Mouse (Mus musculus): ENCODE data around the gene Dntt. TPM values are rescaled to one million over a fixed set of nuclear protein-coding genes. Genes with fewer than 3 reads are reported as not detected.

Dntt gene
- polyA plus RNA-seq, 1 experiment from 2014 or later, result not detected

DNA sequence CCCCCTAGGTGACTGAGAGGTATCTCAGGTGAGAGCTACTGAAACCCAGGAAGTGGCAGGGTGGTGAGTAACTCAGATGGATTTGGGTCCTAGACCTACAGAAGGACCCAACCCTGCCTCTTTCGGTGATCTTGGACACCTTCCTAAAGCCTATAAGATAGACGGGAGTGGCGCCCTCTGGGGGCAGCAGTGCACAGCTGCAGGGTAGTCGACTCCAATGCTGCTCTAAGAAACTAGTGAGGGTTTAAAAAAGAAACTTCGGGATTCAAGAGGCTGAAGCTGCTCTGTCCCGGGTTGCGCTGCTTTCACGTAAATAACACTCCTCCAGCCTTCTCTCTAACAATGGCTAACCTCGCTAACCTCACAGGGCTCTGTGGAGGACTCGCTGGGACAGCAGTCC, 24.5 kb downstream of the Dntt start:
- Histone ChIP-seq H3K4me3 (ENCODE audit: low read depth, low read length) (no peak overlapping the region), H3K27ac (replicated peaks; ENCODE audit: low read depth, low read length) (no peak overlapping the region), H3K27me3 (replicated peaks; ENCODE audit: control insufficient read depth, insufficient read depth, low read length) (no peaks in the 10 kb centered on the region), H3K4me2 (ENCODE audit: low read depth, low read length) (no peak overlapping the region), H3K36me3 (ENCODE audit: control insufficient read depth, insufficient read depth, low read length) (no peaks in the 10 kb centered on the region), H3K9me3 (ENCODE audit: control insufficient read depth, low read length) (no peaks in the 10 kb centered on the region), H3K9ac (ENCODE audit: low read depth, low read length) (no peak overlapping the region), H3K4me1 (ENCODE audit: control insufficient read depth, insufficient read depth, low read length) (no peaks in the 10 kb centered on the region)
- ATAC-seq (ENCODE audit: low read depth) (no peak), DNase-seq (ENCODE audit: low spot score) (peak; percentile 7)
- WGBS, result 29% methylated on average over 10 of the region's 10 CpGs

DNA sequence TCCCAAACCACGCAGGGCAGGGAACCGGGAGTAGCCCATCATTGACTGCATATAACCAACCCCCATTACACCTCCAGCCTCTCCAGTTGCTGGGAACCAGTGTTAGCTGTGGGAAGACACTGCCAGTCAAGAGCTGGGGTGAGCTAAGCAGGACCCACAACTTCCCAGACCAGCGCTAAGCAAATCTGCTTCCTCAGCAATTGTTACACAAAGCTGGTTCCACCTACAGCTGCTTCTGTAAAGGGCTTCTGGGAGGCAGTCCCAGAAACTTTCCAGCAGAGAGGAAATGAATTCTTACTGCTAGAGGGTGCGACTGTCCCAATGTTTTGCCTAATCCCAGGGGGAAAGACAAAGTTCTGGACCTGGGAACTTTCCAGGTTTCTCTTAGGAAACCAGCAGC, 25.6 kb downstream of the Dntt start:
- DNase-seq (ENCODE audit: low spot score), result no peak
- H3K4me1 ChIP-seq (ENCODE audit: control insufficient read depth, insufficient read depth, low read length), result no peaks in the 10 kb centered on the region
- no peak for ATAC-seq (ENCODE audit: low read depth)
- no peak overlapping the region for H3K4me3 ChIP-seq (ENCODE audit: low read depth, low read length)
- H3K9me3 ChIP-seq (ENCODE audit: control insufficient read depth, low read length), result no peaks in the 10 kb centered on the region
- 55% methylated on average over 4 of the region's 4 CpGs for WGBS
- no peaks in the 10 kb centered on the region for H3K27me3 ChIP-seq (replicated peaks; ENCODE audit: control insufficient read depth, insufficient read depth, low read length)
- H3K27ac ChIP-seq (replicated peaks; ENCODE audit: low read depth, low read length), result no peak overlapping the region
- H3K36me3 ChIP-seq (ENCODE audit: control insufficient read depth, insufficient read depth, low read length), result no peaks in the 10 kb centered on the region
- no peak overlapping the region for H3K9ac ChIP-seq (ENCODE audit: low read depth, low read length)
- H3K4me2 ChIP-seq (ENCODE audit: low read depth, low read length), result no peak overlapping the region

DNA sequence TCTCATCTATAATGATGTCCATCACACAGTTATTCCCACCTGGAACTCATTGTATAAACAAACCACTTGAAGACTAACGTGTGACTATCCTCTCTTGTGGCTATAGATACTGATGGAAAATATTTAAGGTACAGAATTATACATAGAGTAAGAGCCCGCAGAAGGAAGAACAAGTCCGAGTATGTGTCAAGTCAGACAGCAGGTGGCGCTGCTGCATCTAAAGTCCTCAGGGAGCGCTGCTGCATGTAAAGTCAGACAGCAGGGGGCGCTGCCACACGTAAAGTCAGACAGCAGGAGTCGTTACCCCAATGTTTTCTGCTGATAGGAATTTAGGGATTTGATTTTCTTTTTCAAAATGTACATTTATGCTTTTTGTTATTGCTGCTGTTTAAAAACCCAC, 42.4 kb downstream of the Dntt start:
- H3K36me3 ChIP-seq (ENCODE audit: control insufficient read depth, insufficient read depth, low read length), result no peaks in the 10 kb centered on the region
- H3K4me1 ChIP-seq (ENCODE audit: control insufficient read depth, insufficient read depth, low read length), result no peaks in the 10 kb centered on the region
- 5% methylated on average over 8 of the region's 8 CpGs for WGBS
- H3K9me3 ChIP-seq (ENCODE audit: control insufficient read depth, low read length), result no peaks in the 10 kb centered on the region
- H3K4me2 ChIP-seq (ENCODE audit: low read depth, low read length), result no peak overlapping the region
- DNase-seq (ENCODE audit: low spot score) (peak; percentile 93), ATAC-seq (ENCODE audit: low read depth) (no peak)
- H3K27ac ChIP-seq (replicated peaks; ENCODE audit: low read depth, low read length), result no peak overlapping the region
- H3K9ac ChIP-seq (ENCODE audit: low read depth, low read length), result no peak overlapping the region
- H3K27me3 ChIP-seq (replicated peaks; ENCODE audit: control insufficient read depth, insufficient read depth, low read length), result no peaks in the 10 kb centered on the region; the same call in 1 of the 2 replicates
- no peak overlapping the region for H3K4me3 ChIP-seq (ENCODE audit: low read depth, low read length)

DNA sequence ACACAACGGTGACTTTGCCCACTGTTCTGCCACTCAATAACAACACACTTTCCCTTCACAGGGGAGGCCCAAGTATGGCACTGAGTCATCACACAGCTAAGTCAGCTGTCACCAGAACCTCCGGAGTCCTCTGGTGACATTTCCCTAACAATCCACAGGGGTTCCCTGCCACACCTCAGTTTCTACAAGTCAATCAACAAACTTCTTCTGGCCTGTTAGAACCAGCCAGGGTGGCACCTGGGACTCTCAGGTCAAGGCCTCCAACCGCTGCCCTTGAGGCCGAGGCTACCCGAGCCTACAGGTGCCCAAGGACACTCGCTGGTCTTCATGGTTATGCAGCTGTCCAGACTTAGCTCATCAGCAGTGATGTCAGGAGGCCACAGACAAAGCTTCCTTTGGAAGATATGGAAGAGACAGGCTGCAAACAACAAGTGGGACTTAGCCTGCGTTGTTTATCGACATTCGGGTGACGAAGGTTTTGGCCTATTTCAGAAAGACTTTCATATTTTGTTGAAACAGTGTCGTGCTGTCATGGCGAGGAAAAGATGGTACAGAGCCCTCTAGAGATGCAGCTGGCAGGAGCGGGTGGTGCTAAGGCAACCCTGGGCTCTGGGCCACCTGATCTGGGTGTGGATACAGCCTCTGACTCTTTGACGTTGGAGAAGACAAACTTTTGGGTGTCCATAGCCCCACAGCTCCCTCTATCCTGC, 44.8 kb downstream of the Dntt start:
- Histone ChIP-seq H3K4me2 (ENCODE audit: low read depth, low read length) (no peak overlapping the region), H3K4me3 (ENCODE audit: low read depth, low read length) (no peak overlapping the region), H3K36me3 (ENCODE audit: control insufficient read depth, insufficient read depth, low read length) (no peaks in the 10 kb centered on the region), H3K9me3 (ENCODE audit: control insufficient read depth, low read length) (no peaks in the 10 kb centered on the region), H3K27ac (replicated peaks; ENCODE audit: low read depth, low read length) (no peak overlapping the region), H3K4me1 (ENCODE audit: control insufficient read depth, insufficient read depth, low read length) (no peaks in the 10 kb centered on the region), H3K9ac (ENCODE audit: low read depth, low read length) (no peak overlapping the region), H3K27me3 (replicated peaks; ENCODE audit: control insufficient read depth, insufficient read depth, low read length) (no peaks in the 10 kb centered on the region)
- WGBS, result 85% methylated on average over 14 of the region's 14 CpGs
- DNase-seq (ENCODE audit: low spot score) (no peak), ATAC-seq (ENCODE audit: low read depth) (no peak)

DNA sequence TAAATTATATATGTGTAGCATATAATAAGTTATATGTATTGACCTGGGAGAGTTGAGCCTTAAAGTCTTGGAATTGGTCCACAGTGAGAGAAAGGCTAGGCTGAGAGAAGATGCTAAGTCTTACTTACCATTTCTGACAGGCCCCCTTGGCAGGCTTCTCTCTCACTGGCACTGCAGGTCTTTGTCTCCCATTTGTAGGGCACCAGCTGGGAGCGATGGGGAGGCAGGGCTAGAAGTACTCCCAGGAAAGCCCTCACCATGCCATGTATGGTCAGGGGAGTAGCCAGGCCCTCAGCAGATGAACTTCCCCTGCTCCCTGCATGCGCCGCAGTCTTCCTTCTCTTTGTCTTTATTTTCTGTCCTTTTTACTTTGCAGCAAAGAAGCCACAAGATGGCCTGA, 47.8 kb downstream of the Dntt start, which contains the start of gene Opalin:
Gene Opalin (minus strand): TSS at position 208 of the 400 bp plus-strand sequence.
- Histone ChIP-seq H3K27ac (replicated peaks; ENCODE audit: low read depth, low read length) (no peak within 1 kb of the TSS), H3K27me3 (replicated peaks; ENCODE audit: control insufficient read depth, insufficient read depth, low read length) (no peaks in the 10 kb centered on the region), H3K4me2 (ENCODE audit: low read depth, low read length) (no peak within 1 kb of the TSS), H3K9me3 (ENCODE audit: control insufficient read depth, low read length) (no peaks in the 10 kb centered on the region), H3K4me3 (ENCODE audit: low read depth, low read length) (no peak within 1 kb of the TSS), H3K9ac (ENCODE audit: low read depth, low read length) (no peak within 1 kb of the TSS), H3K36me3 (ENCODE audit: control insufficient read depth, insufficient read depth, low read length) (no peaks in the 10 kb centered on the region), H3K4me1 (ENCODE audit: control insufficient read depth, insufficient read depth, low read length) (no peaks in the 10 kb centered on the region)
- WGBS, result 86% methylated on average over 3 of the region's 3 CpGs
- DNase-seq (ENCODE audit: low spot score) (no peak), ATAC-seq (ENCODE audit: low read depth) (no peak)

DNA sequence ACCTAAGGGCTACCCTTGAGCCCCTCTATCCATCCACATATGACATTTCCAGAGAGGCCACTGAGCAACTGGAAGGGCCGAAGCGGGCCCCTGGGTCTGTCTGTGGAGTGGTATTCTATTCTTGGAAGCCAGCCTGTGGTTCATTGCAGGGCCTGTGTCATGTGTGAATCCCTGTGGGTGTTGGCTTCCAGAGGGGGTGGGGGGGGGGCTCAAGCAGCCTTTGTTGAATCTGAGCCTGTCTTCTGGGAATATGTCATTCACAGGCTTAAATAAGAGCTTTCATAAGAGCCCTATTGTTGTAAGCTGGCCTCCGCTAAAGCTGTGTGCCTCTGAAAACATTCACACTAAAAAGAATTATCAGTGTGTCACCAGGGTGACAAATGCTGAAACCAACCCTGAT, 52.5 kb downstream of the Dntt start:
- Histone ChIP-seq H3K27ac (replicated peaks; ENCODE audit: low read depth, low read length) (no peak overlapping the region), H3K9me3 (ENCODE audit: control insufficient read depth, low read length) (no peaks in the 10 kb centered on the region), H3K4me1 (ENCODE audit: control insufficient read depth, insufficient read depth, low read length) (no peaks in the 10 kb centered on the region), H3K27me3 (replicated peaks; ENCODE audit: control insufficient read depth, insufficient read depth, low read length) (no peaks in the 10 kb centered on the region), H3K4me2 (ENCODE audit: low read depth, low read length) (no peak overlapping the region), H3K9ac (ENCODE audit: low read depth, low read length) (no peak overlapping the region), H3K36me3 (ENCODE audit: control insufficient read depth, insufficient read depth, low read length) (no peaks in the 10 kb centered on the region), H3K4me3 (ENCODE audit: low read depth, low read length) (no peak overlapping the region)
- ATAC-seq (ENCODE audit: low read depth), result peak; percentile 77
- WGBS, result 48% methylated on average over 3 of the region's 3 CpGs
- peak; percentile 52 for DNase-seq (ENCODE audit: low spot score)

DNA sequence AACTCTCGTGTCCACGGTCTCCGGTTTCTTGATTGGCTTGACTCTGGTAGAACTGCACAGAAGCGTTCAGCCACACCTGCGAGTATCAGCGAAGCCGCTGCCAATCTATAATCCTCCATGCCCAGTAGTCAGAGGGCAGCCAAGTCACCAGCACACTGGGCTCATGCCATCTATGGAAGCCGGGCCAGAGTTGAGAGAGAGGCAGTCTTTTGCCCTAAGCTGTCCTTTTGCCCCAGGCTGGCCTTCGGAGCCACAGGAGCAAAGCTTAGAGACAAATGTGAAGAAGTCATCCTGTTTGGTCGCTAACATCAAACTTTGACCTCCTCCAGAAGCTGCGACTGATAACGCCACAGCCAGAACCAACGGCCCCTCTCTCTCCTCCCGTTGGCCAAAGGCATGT, 54.6 kb downstream of the Dntt start:
- ATAC-seq (ENCODE audit: low read depth) (no peak), DNase-seq (ENCODE audit: low spot score) (no peak)
- no peak overlapping the region for H3K9ac ChIP-seq (ENCODE audit: low read depth, low read length)
- H3K27me3 ChIP-seq (replicated peaks; ENCODE audit: control insufficient read depth, insufficient read depth, low read length), result peaks cover 12% of the 10 kb centered on the region; the same call in 1 of the 2 replicates
- no peaks in the 10 kb centered on the region for H3K9me3 ChIP-seq (ENCODE audit: control insufficient read depth, low read length)
- H3K4me3 ChIP-seq (ENCODE audit: low read depth, low read length), result no peak overlapping the region
- H3K36me3 ChIP-seq (ENCODE audit: control insufficient read depth, insufficient read depth, low read length), result no peaks in the 10 kb centered on the region
- H3K27ac ChIP-seq (replicated peaks; ENCODE audit: low read depth, low read length), result no peak overlapping the region
- WGBS, result 92% methylated on average over 14 of the region's 14 CpGs
- H3K4me1 ChIP-seq (ENCODE audit: control insufficient read depth, insufficient read depth, low read length), result no peaks in the 10 kb centered on the region
- no peak overlapping the region for H3K4me2 ChIP-seq (ENCODE audit: low read depth, low read length)

DNA sequence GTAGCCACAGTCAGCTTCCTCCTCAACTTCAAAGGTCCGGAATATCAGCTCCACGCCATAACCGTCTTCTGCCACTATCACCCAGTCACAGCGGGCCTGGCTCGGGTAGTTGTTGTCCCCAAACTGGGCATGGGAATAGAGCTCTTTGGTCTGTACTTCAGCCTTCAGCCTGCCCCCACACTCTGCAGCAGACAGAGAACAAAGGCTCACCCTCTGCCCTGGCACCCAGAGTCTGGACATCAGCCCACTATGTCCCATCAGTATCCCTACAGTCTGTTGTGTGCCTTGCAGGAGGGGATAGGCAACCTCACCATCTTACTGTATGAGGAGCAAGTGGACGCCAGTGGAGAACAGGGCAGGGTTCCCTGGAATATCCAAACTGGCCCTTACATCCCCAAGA, 57.2 kb downstream of the Dntt start:
- Histone ChIP-seq H3K9ac (ENCODE audit: low read depth, low read length) (no peak overlapping the region), H3K4me1 (ENCODE audit: control insufficient read depth, insufficient read depth, low read length) (no peaks in the 10 kb centered on the region), H3K36me3 (ENCODE audit: control insufficient read depth, insufficient read depth, low read length) (no peaks in the 10 kb centered on the region), H3K27me3 (replicated peaks; ENCODE audit: control insufficient read depth, insufficient read depth, low read length) (peaks cover 21% of the 10 kb centered on the region; the same call in 1 of the 2 replicates), H3K4me3 (ENCODE audit: low read depth, low read length) (no peak overlapping the region), H3K4me2 (ENCODE audit: low read depth, low read length) (no peak overlapping the region), H3K27ac (replicated peaks; ENCODE audit: low read depth, low read length) (no peak overlapping the region), H3K9me3 (ENCODE audit: control insufficient read depth, low read length) (no peaks in the 10 kb centered on the region)
- ATAC-seq (ENCODE audit: low read depth) (no peak), DNase-seq (ENCODE audit: low spot score) (no peak)
- 85% methylated on average over 6 of the region's 6 CpGs for WGBS

DNA sequence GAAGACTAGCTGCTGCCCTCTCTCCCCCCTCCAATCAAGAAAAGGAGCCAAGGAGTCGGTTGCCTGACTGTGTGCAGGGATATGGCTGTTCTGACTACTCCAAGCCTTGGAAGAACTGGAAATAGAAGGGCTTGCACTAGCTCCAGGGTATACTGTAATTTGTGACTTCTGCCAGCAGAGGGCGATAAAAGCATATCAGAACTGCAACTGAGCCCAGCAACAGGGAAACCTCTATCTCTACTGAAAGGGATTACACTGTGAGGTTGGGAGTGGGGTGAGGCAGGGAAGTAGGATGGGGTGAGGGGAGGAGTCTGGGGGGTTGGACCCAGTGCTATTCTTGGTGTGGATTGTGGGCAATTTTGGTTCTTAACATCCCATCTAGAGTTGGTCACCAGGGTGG, 57.6 kb downstream of the Dntt start:
- Histone ChIP-seq H3K4me2 (ENCODE audit: low read depth, low read length) (no peak overlapping the region), H3K9ac (ENCODE audit: low read depth, low read length) (no peak overlapping the region), H3K36me3 (ENCODE audit: control insufficient read depth, insufficient read depth, low read length) (no peaks in the 10 kb centered on the region), H3K9me3 (ENCODE audit: control insufficient read depth, low read length) (no peaks in the 10 kb centered on the region), H3K27me3 (replicated peaks; ENCODE audit: control insufficient read depth, insufficient read depth, low read length) (peaks cover 21% of the 10 kb centered on the region; the same call in 1 of the 2 replicates), H3K4me3 (ENCODE audit: low read depth, low read length) (no peak overlapping the region), H3K27ac (replicated peaks; ENCODE audit: low read depth, low read length) (no peak overlapping the region), H3K4me1 (ENCODE audit: control insufficient read depth, insufficient read depth, low read length) (no peaks in the 10 kb centered on the region)
- DNase-seq (ENCODE audit: low spot score) (peak; percentile 68), ATAC-seq (ENCODE audit: low read depth) (peak; percentile 62; the same call in 1 of the 2 replicates)
- WGBS, result 0% methylated on average over 2 of the region's 2 CpGs
